Mouse (Mus musculus) neural tube, embryonic 13.5 days (tissue): Measurements from ENCODE around the gene Ncoa7. TPM values are rescaled to one million over a fixed set of nuclear protein-coding genes. Genes with fewer than 3 reads are reported as not detected.

Experiments used
- ATAC-seq: fragments of 200-750 bp; cut with Nextera tagmentation; 2 replicates; pipeline ENCODE4 v1.8.0; 2017; ENCODE audit warnings: low read depth, mild to moderate bottlenecking, moderate TSS enrichment, moderate library complexity
- H3K27ac ChIP-seq: fragments of 300-500 bp; sonication (generic); replicated peaks from 2 replicates; pipeline ENCODE4 v1.5.1; 2015; ENCODE audit warnings: moderate library complexity, mild to moderate bottlenecking, inconsistent platforms
- H3K27me3 ChIP-seq: fragments of 300-500 bp; sonication (generic); 2 replicates; pipeline ENCODE4 v1.6.1; 2015; ENCODE audit warnings: mild to moderate bottlenecking, inconsistent platforms
- H3K36me3 ChIP-seq: fragments of 300-500 bp; sonication (generic); 2 replicates; pipeline ENCODE4 v1.6.1; 2015; ENCODE audit warnings: mild to moderate bottlenecking, inconsistent platforms
- H3K4me1 ChIP-seq: fragments of 300-500 bp; sonication (generic); replicated peaks from 2 replicates; pipeline ENCODE4 v1.6.1; 2015; ENCODE audit warnings: inconsistent platforms
- H3K4me2 ChIP-seq: fragments of 300-500 bp; sonication (generic); 2 replicates; pipeline ENCODE4 v1.6.1; 2015; ENCODE audit warnings: inconsistent platforms, mild to moderate bottlenecking, moderate library complexity
- H3K4me3 ChIP-seq: fragments of 300-500 bp; sonication (generic); 2 replicates; pipeline ENCODE4 v1.5.1; 2015; ENCODE audit warnings: mild to moderate bottlenecking, inconsistent platforms
- H3K9ac ChIP-seq: fragments of 300-500 bp; sonication (generic); 2 replicates; pipeline ENCODE4 v1.6.1; 2015; ENCODE audit warnings: moderate library complexity, mild to moderate bottlenecking, inconsistent platforms
- H3K9me3 ChIP-seq: fragments of 300-500 bp; sonication (generic); 2 replicates; pipeline ENCODE4 v1.6.1; 2016; ENCODE audit warnings: inconsistent platforms
- WGBS: fragments of 180-500 bp; shearing (Covaris S2); methylation state at CpG from one replicate; pipeline ENCODE4 v1.1.7; 2015; 5-methylcytosine and 5-hydroxymethylcytosine counted together
- polyA plus RNA-seq: library from polyadenylated mRNA; unstranded; fragments of >200 nt; fragmentation: Nextera tagmentation; extraction: Ambion mirVana; gene quantifications from 2 replicates; pipeline ENCODE4 v1.2.1, GENCODE M21; 2015

The Ncoa7 gene
- 16.1 and 18.4 TPM in 2 replicates for polyA plus RNA-seq

GRCm38 (mm10) chr10:30802681-30803586 lies at the start of gene Ncoa7:
Gene Ncoa7 (minus strand): TSS chr10:30803326.
- Histone ChIP-seq H3K4me3 (peak within 1 kb of the TSS; percentile 83), H3K4me1 (peaks cover 10% of the 10 kb centered on the region), H3K27ac (peak within 1 kb of the TSS; percentile 95), H3K9ac (peak within 1 kb of the TSS; percentile 89), H3K4me2 (peak within 1 kb of the TSS; percentile 55), H3K36me3 (no peaks in the 10 kb centered on the region), H3K27me3 (no peaks in the 10 kb centered on the region), H3K9me3 (no peaks in the 10 kb centered on the region)
- WGBS = under 1% methylated on average over 87 of the region's 89 CpGs
- peak; percentile 95 for ATAC-seq

GRCm38 (mm10) chr10:30845101-30845825 lies 42.1 kb upstream of the Ncoa7 start:
- H3K4me1 ChIP-seq = peaks cover 27% of the 10 kb centered on the region
- H3K9me3 ChIP-seq = no peaks in the 10 kb centered on the region
- H3K27ac ChIP-seq = no peak overlapping the region
- H3K27me3 ChIP-seq = peaks cover 59% of the 10 kb centered on the region
- H3K4me2 ChIP-seq = peak overlapping the region; percentile 80; the same call in 1 of the 2 replicates
- ATAC-seq = no peak
- no peak overlapping the region for H3K9ac ChIP-seq
- no peak overlapping the region for H3K4me3 ChIP-seq
- 18% methylated on average over 13 of the region's 13 CpGs for WGBS
- H3K36me3 ChIP-seq = no peaks in the 10 kb centered on the region

- H3K9ac ChIP-seq = peak overlapping the region; percentile 62
Measured at GRCm38 (mm10) chr10:30844191-30845010, 41.3 kb upstream of the Ncoa7 start.

GRCm38 (mm10) chr10:30843438-30844190 lies 40.5 kb upstream of the Ncoa7 start:
- Histone ChIP-seq H3K9me3 (no peaks in the 10 kb centered on the region), H3K4me1 (peaks cover 27% of the 10 kb centered on the region), H3K27ac (peak overlapping the region; percentile 75), H3K4me2 (peak overlapping the region; percentile 80), H3K27me3 (peaks cover 59% of the 10 kb centered on the region), H3K4me3 (peak overlapping the region; percentile 65), H3K9ac (peak overlapping the region; percentile 62), H3K36me3 (no peaks in the 10 kb centered on the region)
- under 1% methylated on average over 21 of the region's 21 CpGs for WGBS
- peak; percentile 5; the same call in 1 of the 2 replicates for ATAC-seq

More at GRCm38 (mm10) chr10:30844191-30845010, 41.3 kb upstream of the Ncoa7 start:
- 2% methylated on average over 30 of the region's 30 CpGs for WGBS
- ATAC-seq = no peak
- peak overlapping the region; percentile 80 for H3K4me2 ChIP-seq
- H3K27ac ChIP-seq = peak overlapping the region; percentile 75
- H3K4me1 ChIP-seq = peaks cover 27% of the 10 kb centered on the region
- H3K4me3 ChIP-seq = peak overlapping the region; percentile 65
- peaks cover 59% of the 10 kb centered on the region for H3K27me3 ChIP-seq
- H3K36me3 ChIP-seq = no peaks in the 10 kb centered on the region
- H3K9me3 ChIP-seq = no peaks in the 10 kb centered on the region

GRCm38 (mm10) chr10:30842643-30843437 lies 39.7 kb upstream of the Ncoa7 start, which contains the start of gene Hey2:
Gene Hey2 (minus strand): TSS chr10:30842801.
- Histone ChIP-seq H3K9me3 (no peaks in the 10 kb centered on the region), H3K27ac (peak within 1 kb of the TSS; percentile 75), H3K27me3 (peaks cover 59% of the 10 kb centered on the region), H3K4me1 (peaks cover 27% of the 10 kb centered on the region), H3K36me3 (no peaks in the 10 kb centered on the region), H3K4me3 (peak within 1 kb of the TSS; percentile 65), H3K9ac (peak within 1 kb of the TSS; percentile 78), H3K4me2 (peak within 1 kb of the TSS; percentile 80)
- peak; percentile 100 for ATAC-seq
- WGBS = under 1% methylated on average over 69 of the region's 70 CpGs

GRCm38 (mm10) chr10:30842228-30842627 lies 39.1 kb upstream of the Ncoa7 start:
- H3K9me3 ChIP-seq = no peaks in the 10 kb centered on the region
- H3K4me3 ChIP-seq = peak overlapping the region; percentile 65
- H3K4me2 ChIP-seq = peak overlapping the region; percentile 80
- peaks cover 27% of the 10 kb centered on the region for H3K4me1 ChIP-seq
- WGBS = under 1% methylated on average over 29 of the region's 29 CpGs
- peak overlapping the region; percentile 75 for H3K27ac ChIP-seq
- H3K36me3 ChIP-seq = no peaks in the 10 kb centered on the region
- peak overlapping the region; percentile 78 for H3K9ac ChIP-seq
- peaks cover 59% of the 10 kb centered on the region for H3K27me3 ChIP-seq
- ATAC-seq = peak; percentile 76

- 82% methylated on average over 5 of the region's 5 CpGs for whole genome bisulfite sequencing
- Histone ChIP-seq H3K4me3 (peak overlapping the region; percentile 65), H3K27ac (no peak overlapping the region), H3K9ac (peak overlapping the region; percentile 49), H3K4me2 (peak overlapping the region; percentile 80), H3K36me3 (no peaks in the 10 kb centered on the region), H3K9me3 (no peaks in the 10 kb centered on the region), H3K27me3 (peaks cover 45% of the 10 kb centered on the region), H3K4me1 (peaks cover 27% of the 10 kb centered on the region)
- ATAC-seq = no peak
Measured at GRCm38 (mm10) chr10:30840824-30841223, 37.7 kb upstream of the Ncoa7 start.

GRCm38 (mm10) chr10:30838188-30838587 lies 35.1 kb upstream of the Ncoa7 start:
- Histone ChIP-seq H3K27me3 (peaks cover 18% of the 10 kb centered on the region), H3K36me3 (peaks cover 8% of the 10 kb centered on the region; the same call in 1 of the 2 replicates), H3K9me3 (no peaks in the 10 kb centered on the region), H3K4me2 (peak overlapping the region; percentile 33), H3K4me1 (peaks cover 8% of the 10 kb centered on the region), H3K9ac (no peak overlapping the region), H3K27ac (no peak overlapping the region), H3K4me3 (0 out of 2 replicates have a peak overlapping the region, but pooled peaks have one; percentile 10)
- 6% methylated on average over 1 of the region's 1 CpGs for WGBS
- no peak for ATAC-seq

GRCm38 (mm10) chr10:30825049-30825448 lies 21.9 kb upstream of the Ncoa7 start:
- no peaks in the 10 kb centered on the region for H3K4me1 ChIP-seq
- H3K4me2 ChIP-seq = no peak overlapping the region
- WGBS = 10% methylated on average over 1 of the region's 1 CpGs
- no peak for ATAC-seq
- H3K9ac ChIP-seq = no peak overlapping the region
- H3K36me3 ChIP-seq = no peaks in the 10 kb centered on the region
- no peak overlapping the region for H3K27ac ChIP-seq
- no peaks in the 10 kb centered on the region for H3K27me3 ChIP-seq
- no peaks in the 10 kb centered on the region for H3K9me3 ChIP-seq
- H3K4me3 ChIP-seq = no peak overlapping the region

- H3K4me1 ChIP-seq = 0 out of 2 replicates have a peak, but pooled peaks cover 6% of the 10 kb centered on the region
- peak overlapping the region; percentile 47 for H3K4me2 ChIP-seq
- peak overlapping the region; percentile 67 for H3K9ac ChIP-seq
- no peaks in the 10 kb centered on the region for H3K27me3 ChIP-seq
- H3K36me3 ChIP-seq = no peaks in the 10 kb centered on the region
- no peaks in the 10 kb centered on the region for H3K9me3 ChIP-seq
- H3K27ac ChIP-seq = no peak overlapping the region
- peak; percentile 98 for ATAC-seq
- 13% methylated on average over 11 of the region's 11 CpGs for WGBS
- peak overlapping the region; percentile 41 for H3K4me3 ChIP-seq
Measured at GRCm38 (mm10) chr10:30810967-30811293, 7.8 kb upstream of the Ncoa7 start.
